Mouse (Mus musculus): ENCODE measurements around the gene Il12rb1. TPM values are rescaled to one million over a fixed set of nuclear protein-coding genes. Genes with fewer than 3 reads are reported as not detected.

The Il12rb1 gene
- polyA plus RNA-seq, 1 experiment from 2014 or later: 0.07 TPM

DNA sequence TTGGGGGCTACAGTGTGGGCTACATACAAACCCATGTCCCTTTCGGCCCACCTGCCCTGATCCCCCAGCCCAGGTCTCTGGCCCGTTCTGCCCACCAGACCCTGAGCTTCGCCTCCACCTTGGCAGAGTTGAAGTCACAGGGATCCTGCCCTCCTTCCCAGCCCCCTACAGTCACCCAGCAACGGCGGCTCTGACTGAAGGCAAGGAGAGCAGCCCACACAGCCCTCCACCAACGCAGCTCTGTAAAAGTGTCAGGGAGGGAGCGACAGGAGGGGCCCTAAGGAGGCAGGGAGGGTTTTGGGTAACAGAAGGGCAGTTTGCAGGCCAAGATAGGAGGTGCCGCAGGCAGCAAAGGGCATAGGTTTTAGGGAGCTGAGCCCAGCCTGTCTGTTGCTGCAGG is 17.4 kb upstream of the Il12rb1 start:
- Histone ChIP-seq H3K36me3 (peaks cover 42% of the 10 kb centered on the region), H3K9me3 (no peaks in the 10 kb centered on the region), H3K4me3 (peak overlapping the region; percentile 76), H3K27ac (0 out of 2 replicates have a peak overlapping the region, but pooled peaks have one; percentile 33), H3K4me1 (peaks cover 29% of the 10 kb centered on the region), H3K4me2 (peak overlapping the region; percentile 74), H3K9ac (peak overlapping the region; percentile 92), H3K27me3 (no peaks in the 10 kb centered on the region)
- no peak for ATAC-seq (ENCODE audit: insufficient number of reproducible peaks, insufficient read depth, low FRiP score, low TSS enrichment, low read depth)
- 62% methylated on average over 8 of the region's 8 CpGs for WGBS

DNA sequence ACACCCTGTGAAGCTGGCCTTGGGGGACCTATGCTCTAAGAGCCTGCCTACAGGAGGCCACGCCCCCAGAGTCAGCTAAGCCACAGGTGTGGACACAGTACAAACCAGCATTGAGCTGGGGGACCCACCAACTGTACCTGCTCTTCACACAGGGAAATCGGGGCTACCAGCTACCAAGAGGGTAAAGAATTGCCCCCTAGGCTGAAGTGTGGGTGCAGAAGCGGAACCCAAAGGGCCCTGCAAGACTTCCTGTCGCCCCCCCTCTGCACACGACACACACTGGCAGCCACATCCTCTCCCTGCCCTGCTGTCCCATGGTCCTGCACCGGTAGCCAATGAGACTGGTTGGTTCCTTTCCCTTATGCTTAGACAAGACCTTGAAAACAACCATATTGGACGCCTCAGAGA is 17.0 kb upstream of the Il12rb1 start:
- no peak for ATAC-seq (ENCODE audit: insufficient number of reproducible peaks, insufficient read depth, low FRiP score, low TSS enrichment, low read depth)
- Histone ChIP-seq H3K4me2 (peak overlapping the region; percentile 74), H3K4me3 (peak overlapping the region; percentile 76), H3K9ac (peak overlapping the region; percentile 92), H3K36me3 (peaks cover 37% of the 10 kb centered on the region), H3K27ac (no peak overlapping the region), H3K27me3 (no peaks in the 10 kb centered on the region), H3K9me3 (no peaks in the 10 kb centered on the region), H3K4me1 (peaks cover 32% of the 10 kb centered on the region)
- WGBS: 75% methylated on average over 7 of the region's 7 CpGs

- Histone ChIP-seq H3K9me3 (no peaks in the 10 kb centered on the region), H3K4me2 (peak overlapping the region; percentile 74), H3K9ac (peak overlapping the region; percentile 92), H3K4me1 (peaks cover 38% of the 10 kb centered on the region), H3K4me3 (peak overlapping the region; percentile 76), H3K27ac (peak overlapping the region; percentile 86), H3K27me3 (no peaks in the 10 kb centered on the region), H3K36me3 (peaks cover 29% of the 10 kb centered on the region)
- ATAC-seq (ENCODE audit: insufficient number of reproducible peaks, insufficient read depth, low FRiP score, low TSS enrichment, low read depth): peak; percentile 79
- 4% methylated on average over 58 of the region's 58 CpGs for WGBS
Observed at GRCm38 (mm10) chr8:70791975-70792691, 16.1 kb upstream of the Il12rb1 start.

- peak overlapping the region; percentile 86 for H3K27ac ChIP-seq
- H3K9me3 ChIP-seq: no peaks in the 10 kb centered on the region
- H3K9ac ChIP-seq: peak overlapping the region; percentile 92
- H3K4me3 ChIP-seq: peak overlapping the region; percentile 76
- H3K4me1 ChIP-seq: peaks cover 38% of the 10 kb centered on the region
- H3K36me3 ChIP-seq: peaks cover 23% of the 10 kb centered on the region
- WGBS: 0% methylated on average over 20 of the region's 20 CpGs
- peak; percentile 56 for ATAC-seq (ENCODE audit: insufficient number of reproducible peaks, insufficient read depth, low FRiP score, low TSS enrichment, low read depth)
- H3K4me2 ChIP-seq: peak overlapping the region; percentile 74
- peaks cover 2% of the 10 kb centered on the region for H3K27me3 ChIP-seq
Observed at GRCm38 (mm10) chr8:70792700-70793099, 15.5 kb upstream of the Il12rb1 start.

DNA sequence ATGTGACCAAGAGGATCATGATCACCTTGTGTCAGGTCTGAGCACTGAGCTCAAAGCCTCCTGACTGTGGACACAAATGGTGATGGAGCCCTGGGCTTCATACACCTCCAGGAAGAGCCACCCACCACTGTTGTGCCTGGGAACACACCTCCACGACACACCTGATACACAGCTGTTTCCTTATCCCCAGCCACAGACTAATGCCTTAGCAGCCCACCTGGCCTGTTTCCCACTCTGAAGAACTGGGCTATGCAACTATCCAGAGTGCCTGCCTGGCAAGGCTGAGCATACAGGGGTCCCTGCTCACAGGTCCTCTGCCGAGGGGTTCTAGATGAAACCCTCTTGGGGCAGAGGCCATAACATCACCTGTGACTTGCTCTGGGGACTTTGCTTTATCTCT is 14.0 kb upstream of the Il12rb1 start:
- no peak overlapping the region for H3K4me3 ChIP-seq
- peaks cover 8% of the 10 kb centered on the region for H3K36me3 ChIP-seq
- no peak overlapping the region for H3K4me2 ChIP-seq
- H3K4me1 ChIP-seq: peaks cover 44% of the 10 kb centered on the region
- no peak overlapping the region for H3K9ac ChIP-seq
- H3K27ac ChIP-seq: no peak overlapping the region
- WGBS: 74% methylated on average over 2 of the region's 2 CpGs
- no peaks in the 10 kb centered on the region for H3K9me3 ChIP-seq
- no peak for ATAC-seq (ENCODE audit: insufficient number of reproducible peaks, insufficient read depth, low FRiP score, low TSS enrichment, low read depth)
- H3K27me3 ChIP-seq: peaks cover 17% of the 10 kb centered on the region

GRCm38 (mm10) chr8:70795370-70795769 is 12.9 kb upstream of the Il12rb1 start:
- ATAC-seq (ENCODE audit: insufficient number of reproducible peaks, insufficient read depth, low FRiP score, low TSS enrichment, low read depth): no peak
- Histone ChIP-seq H3K4me3 (no peak overlapping the region), H3K4me2 (no peak overlapping the region), H3K36me3 (no peaks in the 10 kb centered on the region), H3K4me1 (peaks cover 43% of the 10 kb centered on the region), H3K9ac (no peak overlapping the region), H3K27ac (no peak overlapping the region), H3K9me3 (no peaks in the 10 kb centered on the region), H3K27me3 (peaks cover 28% of the 10 kb centered on the region)
- 91% methylated on average over 2 of the region's 2 CpGs for WGBS

GRCm38 (mm10) chr8:70796403-70797080 is 11.7 kb upstream of the Il12rb1 start:
- ATAC-seq (ENCODE audit: insufficient number of reproducible peaks, insufficient read depth, low FRiP score, low TSS enrichment, low read depth): no peak
- peak overlapping the region; percentile 87 for H3K4me2 ChIP-seq
- H3K9ac ChIP-seq: peak overlapping the region; percentile 75
- no peaks in the 10 kb centered on the region for H3K36me3 ChIP-seq
- peak overlapping the region; percentile 60 for H3K4me3 ChIP-seq
- peaks cover 34% of the 10 kb centered on the region for H3K4me1 ChIP-seq
- 3% methylated on average over 54 of the region's 54 CpGs for WGBS
- H3K9me3 ChIP-seq: no peaks in the 10 kb centered on the region
- H3K27me3 ChIP-seq: peaks cover 38% of the 10 kb centered on the region
- H3K27ac ChIP-seq: no peak overlapping the region

DNA sequence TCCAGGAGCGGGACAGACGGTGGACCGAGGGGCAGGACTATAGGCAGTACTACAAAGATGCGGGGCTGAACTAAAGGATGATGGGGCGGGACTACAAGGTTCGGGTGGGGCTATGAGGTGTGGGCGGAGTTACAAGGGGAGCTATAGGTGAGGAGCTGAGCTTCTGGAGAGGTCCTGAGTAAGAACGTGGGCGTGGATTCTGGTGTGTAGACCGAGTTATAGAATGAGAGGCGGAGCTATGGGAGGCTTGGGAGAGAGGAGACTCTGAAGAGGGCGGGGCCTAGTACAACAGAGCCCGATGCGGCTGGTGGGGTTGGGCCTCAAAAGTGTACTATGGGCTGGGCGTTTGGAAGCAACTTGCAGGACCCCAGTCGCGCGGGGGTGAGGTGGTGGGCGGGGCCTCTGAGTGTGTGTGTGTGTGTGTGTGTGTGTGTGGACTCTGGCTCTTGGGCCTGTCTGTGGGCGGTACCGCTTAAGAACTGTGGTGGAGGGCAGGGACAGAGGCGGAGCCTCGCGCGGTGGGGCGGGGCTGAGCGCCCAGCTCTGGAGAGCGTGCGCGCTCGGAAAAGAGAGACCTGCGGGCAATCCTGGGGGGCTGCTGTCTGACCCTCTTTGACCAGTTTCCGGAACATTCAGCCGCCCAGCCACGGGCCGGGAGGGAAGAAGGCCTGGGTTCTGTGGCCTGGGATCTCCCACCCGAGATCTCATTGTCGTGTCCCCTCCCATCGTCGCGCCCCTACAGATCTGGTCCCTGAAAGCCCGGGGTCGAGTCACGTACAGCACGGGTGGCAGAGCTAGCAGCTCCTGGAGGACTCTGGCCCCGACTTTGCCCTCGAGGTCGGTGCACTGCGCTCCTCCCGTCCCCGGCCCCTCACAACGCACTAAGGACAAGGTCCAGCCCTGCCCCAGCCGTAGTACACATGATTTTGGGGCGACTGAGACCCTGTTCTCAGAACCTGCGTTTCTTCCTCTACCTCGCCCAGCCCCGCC is 10.9 kb upstream of the Il12rb1 start:
- H3K36me3 ChIP-seq: no peaks in the 10 kb centered on the region
- H3K4me3 ChIP-seq: peak overlapping the region; percentile 60
- peaks cover 46% of the 10 kb centered on the region for H3K27me3 ChIP-seq
- 1% methylated on average over 52 of the region's 57 CpGs for WGBS
- H3K9ac ChIP-seq: peak overlapping the region; percentile 75
- H3K4me2 ChIP-seq: peak overlapping the region; percentile 87
- H3K9me3 ChIP-seq: no peaks in the 10 kb centered on the region
- ATAC-seq (ENCODE audit: insufficient number of reproducible peaks, insufficient read depth, low FRiP score, low TSS enrichment, low read depth): peak; percentile 86
- H3K27ac ChIP-seq: no peak overlapping the region
- peaks cover 29% of the 10 kb centered on the region for H3K4me1 ChIP-seq

- WGBS: 11% methylated on average over 15 of the region's 15 CpGs
- Histone ChIP-seq H3K4me1 (peaks cover 20% of the 10 kb centered on the region), H3K36me3 (no peaks in the 10 kb centered on the region), H3K9ac (no peak overlapping the region), H3K27me3 (peaks cover 55% of the 10 kb centered on the region), H3K4me2 (peak overlapping the region; percentile 87), H3K27ac (no peak overlapping the region), H3K9me3 (no peaks in the 10 kb centered on the region), H3K4me3 (peak overlapping the region; percentile 60)
- ATAC-seq (ENCODE audit: insufficient number of reproducible peaks, insufficient read depth, low FRiP score, low TSS enrichment, low read depth): no peak
Observed at GRCm38 (mm10) chr8:70798281-70798680, 10.0 kb upstream of the Il12rb1 start.

- no peak for ATAC-seq (ENCODE audit: insufficient number of reproducible peaks, insufficient read depth, low FRiP score, low TSS enrichment, low read depth)
- Histone ChIP-seq H3K9me3 (no peaks in the 10 kb centered on the region), H3K9ac (no peak overlapping the region), H3K27me3 (peaks cover 76% of the 10 kb centered on the region), H3K4me2 (no peak overlapping the region), H3K4me3 (no peak overlapping the region), H3K27ac (no peak overlapping the region), H3K4me1 (peaks cover 31% of the 10 kb centered on the region), H3K36me3 (no peaks in the 10 kb centered on the region)
- WGBS: 45% methylated on average over 10 of the region's 10 CpGs
Observed at GRCm38 (mm10) chr8:70800648-70801047, 7.6 kb upstream of the Il12rb1 start.

GRCm38 (mm10) chr8:70801156-70801555 is 7.1 kb upstream of the Il12rb1 start:
- H3K4me3 ChIP-seq: no peak overlapping the region
- H3K27ac ChIP-seq: no peak overlapping the region
- no peak overlapping the region for H3K4me2 ChIP-seq
- WGBS: 34% methylated on average over 15 of the region's 15 CpGs
- H3K27me3 ChIP-seq: peaks cover 80% of the 10 kb centered on the region
- ATAC-seq (ENCODE audit: insufficient number of reproducible peaks, insufficient read depth, low FRiP score, low TSS enrichment, low read depth): no peak
- peaks cover 28% of the 10 kb centered on the region for H3K4me1 ChIP-seq
- no peaks in the 10 kb centered on the region for H3K36me3 ChIP-seq
- no peak overlapping the region for H3K9ac ChIP-seq
- H3K9me3 ChIP-seq: no peaks in the 10 kb centered on the region

Measured in embryonic facial prominence, embryonic 13.5 days (tissue).